Mouse (Mus musculus): ENCODE measurements around the gene Cmc1. TPM values are rescaled to one million over a fixed set of nuclear protein-coding genes. Genes with fewer than 3 reads are reported as not detected.

Cmc1 gene
- polyA plus RNA-seq, 1 experiment from 2014 or later, result 46.7 TPM

DNA sequence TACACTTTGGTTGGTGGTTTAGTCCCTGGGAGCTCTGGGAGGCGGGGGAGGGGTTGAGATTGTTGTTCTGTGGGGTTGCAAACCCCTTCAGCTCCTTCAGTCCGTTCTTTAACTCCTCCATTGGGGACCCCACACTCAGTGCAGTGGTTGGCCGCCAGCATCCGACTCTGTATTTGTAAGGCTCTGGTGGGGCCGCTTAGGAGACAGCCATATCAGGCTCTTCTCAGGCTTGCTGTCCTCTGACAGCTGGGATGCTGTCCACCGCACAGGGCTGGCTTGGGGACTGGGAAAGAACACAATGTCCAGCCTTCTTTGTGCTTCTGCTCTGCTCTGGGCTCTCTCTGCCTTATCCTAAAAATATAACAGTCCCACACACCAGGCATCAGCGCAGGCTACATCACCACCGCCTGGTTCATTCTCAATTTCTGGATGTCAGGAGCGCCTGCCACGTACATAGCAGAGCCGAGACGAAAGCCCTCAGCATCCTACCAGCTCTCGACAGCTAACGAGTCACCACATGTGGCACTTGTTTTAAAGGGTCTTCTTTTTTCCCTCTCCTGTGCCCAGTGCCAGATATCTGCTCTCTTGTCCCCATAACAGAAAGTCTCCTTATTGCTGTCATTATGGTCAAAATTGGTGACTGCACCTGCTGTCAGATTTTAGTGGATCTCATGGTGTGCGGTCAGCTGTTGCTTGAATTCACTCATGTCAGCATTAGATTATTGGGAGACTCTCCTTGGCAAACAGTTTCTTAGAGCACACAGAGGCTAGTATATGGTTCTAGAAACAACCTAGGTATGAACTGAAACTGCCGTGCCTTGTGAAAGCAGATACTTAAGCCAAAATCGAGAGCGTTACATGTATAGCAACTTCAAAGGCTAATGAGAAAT, 29.4 kb upstream of the Cmc1 start:
- H3K4me2 ChIP-seq (ENCODE audit: low read depth, low read length), result no peak overlapping the region
- H3K4me1 ChIP-seq (ENCODE audit: control insufficient read depth, insufficient read depth, low read length), result no peaks in the 10 kb centered on the region
- 90% methylated on average over 18 of the region's 18 CpGs for WGBS
- H3K9ac ChIP-seq (replicated peaks; ENCODE audit: low read length), result no peak overlapping the region
- DNase-seq (ENCODE audit: low spot score) (no peak), ATAC-seq (replicated peaks; ENCODE audit: insufficient number of reproducible peaks, low FRiP score, low TSS enrichment, low read depth) (no peak)
- no peak overlapping the region for H3K27ac ChIP-seq (replicated peaks; ENCODE audit: low read depth, low read length)
- no peak overlapping the region for H3K4me3 ChIP-seq (ENCODE audit: low read depth, low read length)
- H3K27me3 ChIP-seq (ENCODE audit: control insufficient read depth, insufficient read depth, low read length), result no peaks in the 10 kb centered on the region
- H3K9me3 ChIP-seq (replicated peaks; ENCODE audit: control insufficient read depth, low read length), result no peaks in the 10 kb centered on the region
- no peaks in the 10 kb centered on the region for H3K36me3 ChIP-seq (replicated peaks; ENCODE audit: control insufficient read depth, insufficient read depth, low read depth, low read length)

DNA sequence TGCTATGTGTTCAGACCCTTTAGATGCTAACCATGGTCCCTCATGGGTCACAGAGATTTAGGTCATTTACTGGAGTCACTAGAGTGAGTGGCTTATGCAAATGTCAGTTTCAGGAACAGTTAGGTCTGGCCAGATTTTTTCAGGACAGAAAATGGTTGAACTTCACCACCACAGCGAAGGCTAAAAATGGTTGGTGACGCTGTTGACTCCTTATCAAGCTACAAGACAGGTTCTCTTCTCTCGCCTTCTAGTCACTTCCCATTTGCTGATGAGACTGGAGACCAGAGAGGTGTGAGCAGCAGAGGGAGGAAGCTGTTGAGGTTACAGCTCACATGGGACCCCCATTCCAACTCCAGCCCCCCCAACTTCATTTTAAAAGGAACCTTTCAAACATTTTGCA, 26.7 kb upstream of the Cmc1 start:
- Histone ChIP-seq H3K4me3 (ENCODE audit: low read depth, low read length) (no peak overlapping the region), H3K36me3 (replicated peaks; ENCODE audit: control insufficient read depth, insufficient read depth, low read depth, low read length) (no peaks in the 10 kb centered on the region), H3K27me3 (ENCODE audit: control insufficient read depth, insufficient read depth, low read length) (no peaks in the 10 kb centered on the region), H3K9ac (replicated peaks; ENCODE audit: low read length) (no peak overlapping the region), H3K27ac (replicated peaks; ENCODE audit: low read depth, low read length) (no peak overlapping the region), H3K4me2 (ENCODE audit: low read depth, low read length) (no peak overlapping the region), H3K9me3 (replicated peaks; ENCODE audit: control insufficient read depth, low read length) (no peaks in the 10 kb centered on the region), H3K4me1 (ENCODE audit: control insufficient read depth, insufficient read depth, low read length) (no peaks in the 10 kb centered on the region)
- no peak for ATAC-seq (replicated peaks; ENCODE audit: insufficient number of reproducible peaks, low FRiP score, low TSS enrichment, low read depth)
- no peak for DNase-seq (ENCODE audit: low spot score)
- 82% methylated on average over 3 of the region's 3 CpGs for WGBS

DNA sequence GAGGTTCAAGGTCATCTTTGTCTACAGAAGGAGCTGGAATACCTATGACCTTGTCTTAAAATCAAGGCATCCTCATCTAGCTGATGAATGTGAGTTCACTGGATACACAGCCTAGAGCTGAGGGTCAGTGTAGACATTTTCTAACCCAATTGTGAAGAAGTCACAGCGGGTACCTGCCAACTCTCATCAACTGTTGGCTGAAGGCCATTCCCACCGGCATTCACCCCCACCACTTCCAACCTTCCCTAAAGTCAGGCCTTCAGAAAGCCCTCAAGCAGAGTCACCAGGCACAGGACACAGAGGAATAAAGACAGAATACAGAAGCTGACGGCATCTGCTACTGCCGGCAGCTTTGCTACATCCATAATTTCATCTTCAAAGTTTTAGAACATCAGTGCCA, 25.4 kb upstream of the Cmc1 start:
- 86% methylated on average over 4 of the region's 4 CpGs for WGBS
- no peaks in the 10 kb centered on the region for H3K4me1 ChIP-seq (ENCODE audit: control insufficient read depth, insufficient read depth, low read length)
- no peak overlapping the region for H3K4me3 ChIP-seq (ENCODE audit: low read depth, low read length)
- H3K4me2 ChIP-seq (ENCODE audit: low read depth, low read length), result no peak overlapping the region
- H3K27me3 ChIP-seq (ENCODE audit: control insufficient read depth, insufficient read depth, low read length), result no peaks in the 10 kb centered on the region
- DNase-seq (ENCODE audit: low spot score) (no peak), ATAC-seq (replicated peaks; ENCODE audit: insufficient number of reproducible peaks, low FRiP score, low TSS enrichment, low read depth) (no peak)
- H3K9ac ChIP-seq (replicated peaks; ENCODE audit: low read length), result no peak overlapping the region
- no peaks in the 10 kb centered on the region for H3K36me3 ChIP-seq (replicated peaks; ENCODE audit: control insufficient read depth, insufficient read depth, low read depth, low read length)
- no peaks in the 10 kb centered on the region for H3K9me3 ChIP-seq (replicated peaks; ENCODE audit: control insufficient read depth, low read length)
- no peak overlapping the region for H3K27ac ChIP-seq (replicated peaks; ENCODE audit: low read depth, low read length)

DNA sequence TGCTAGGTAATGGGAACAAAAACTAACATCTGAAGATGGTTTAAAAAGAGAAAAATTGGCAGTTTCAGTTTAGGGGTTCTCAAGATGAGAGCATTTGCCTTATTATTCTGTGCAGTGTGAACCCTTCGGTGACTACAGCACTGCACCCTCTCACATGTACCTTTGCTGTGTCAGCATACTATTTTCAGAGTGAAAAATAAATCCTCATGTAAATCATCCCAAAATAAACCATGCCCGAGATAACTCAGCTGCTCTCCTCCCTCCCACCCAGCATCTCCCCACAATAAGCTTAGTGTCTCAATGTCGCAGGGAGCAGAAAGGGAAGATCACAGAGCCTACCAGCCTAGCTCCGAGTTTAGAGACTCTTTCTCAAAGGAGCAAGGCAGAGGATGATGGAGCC, 23.1 kb upstream of the Cmc1 start:
- 85% methylated on average over 4 of the region's 4 CpGs for WGBS
- no peak overlapping the region for H3K27ac ChIP-seq (replicated peaks; ENCODE audit: low read depth, low read length)
- no peak overlapping the region for H3K9ac ChIP-seq (replicated peaks; ENCODE audit: low read length)
- H3K36me3 ChIP-seq (replicated peaks; ENCODE audit: control insufficient read depth, insufficient read depth, low read depth, low read length), result no peaks in the 10 kb centered on the region
- DNase-seq (ENCODE audit: low spot score) (no peak), ATAC-seq (replicated peaks; ENCODE audit: insufficient number of reproducible peaks, low FRiP score, low TSS enrichment, low read depth) (no peak)
- no peaks in the 10 kb centered on the region for H3K27me3 ChIP-seq (ENCODE audit: control insufficient read depth, insufficient read depth, low read length)
- no peaks in the 10 kb centered on the region for H3K4me1 ChIP-seq (ENCODE audit: control insufficient read depth, insufficient read depth, low read length)
- no peak overlapping the region for H3K4me3 ChIP-seq (ENCODE audit: low read depth, low read length)
- no peak overlapping the region for H3K4me2 ChIP-seq (ENCODE audit: low read depth, low read length)
- no peaks in the 10 kb centered on the region for H3K9me3 ChIP-seq (replicated peaks; ENCODE audit: control insufficient read depth, low read length)

DNA sequence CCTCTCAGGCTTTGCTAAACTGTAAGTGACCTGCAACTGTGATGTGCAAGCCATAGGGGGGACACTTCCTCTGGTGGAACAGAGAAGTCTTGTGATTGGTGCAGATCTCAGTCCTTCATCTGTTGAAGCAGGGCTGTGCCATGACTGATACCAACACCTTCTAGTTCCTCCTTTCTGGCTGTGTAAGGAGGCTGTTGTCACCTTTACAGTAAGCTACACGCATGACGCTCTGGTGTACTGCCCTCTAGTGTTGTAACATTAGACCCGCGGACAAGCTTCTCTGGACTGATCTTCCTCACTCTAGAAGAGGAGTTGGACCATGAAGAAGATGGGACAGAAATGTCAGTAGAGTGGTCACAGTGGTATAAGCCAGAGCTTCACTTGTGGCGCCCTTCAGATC, 18.6 kb upstream of the Cmc1 start:
- Histone ChIP-seq H3K9ac (replicated peaks; ENCODE audit: low read length) (no peak overlapping the region), H3K4me1 (ENCODE audit: control insufficient read depth, insufficient read depth, low read length) (no peaks in the 10 kb centered on the region), H3K9me3 (replicated peaks; ENCODE audit: control insufficient read depth, low read length) (no peaks in the 10 kb centered on the region), H3K4me3 (ENCODE audit: low read depth, low read length) (no peak overlapping the region), H3K27me3 (ENCODE audit: control insufficient read depth, insufficient read depth, low read length) (no peaks in the 10 kb centered on the region), H3K27ac (replicated peaks; ENCODE audit: low read depth, low read length) (no peak overlapping the region), H3K36me3 (replicated peaks; ENCODE audit: control insufficient read depth, insufficient read depth, low read depth, low read length) (no peaks in the 10 kb centered on the region), H3K4me2 (ENCODE audit: low read depth, low read length) (no peak overlapping the region)
- no peak for ATAC-seq (replicated peaks; ENCODE audit: insufficient number of reproducible peaks, low FRiP score, low TSS enrichment, low read depth)
- DNase-seq (ENCODE audit: low spot score), result no peak
- WGBS, result 49% methylated on average over 5 of the region's 5 CpGs

DNA sequence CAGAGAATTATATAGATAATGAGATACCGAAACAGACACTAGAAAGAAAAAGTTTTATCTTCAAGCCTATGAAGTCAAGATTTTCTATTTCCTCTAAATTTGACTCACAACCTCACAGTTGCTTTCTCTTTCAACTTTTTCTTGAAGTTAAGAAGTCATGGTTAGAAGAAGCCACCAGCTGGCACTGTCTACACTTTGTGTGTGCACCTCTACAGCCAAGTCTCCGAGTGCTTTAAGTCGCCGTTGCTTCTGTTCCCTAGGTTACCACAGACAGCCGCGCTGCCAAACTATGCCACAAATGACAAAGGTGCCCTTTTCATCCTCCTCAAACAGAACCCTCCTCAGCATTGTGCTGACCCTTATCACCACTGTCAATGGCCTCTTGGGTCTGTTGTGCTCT, 17.6 kb upstream of the Cmc1 start:
- H3K27ac ChIP-seq (replicated peaks; ENCODE audit: low read depth, low read length), result no peak overlapping the region
- WGBS, result 89% methylated on average over 6 of the region's 6 CpGs
- no peaks in the 10 kb centered on the region for H3K9me3 ChIP-seq (replicated peaks; ENCODE audit: control insufficient read depth, low read length)
- ATAC-seq (replicated peaks; ENCODE audit: insufficient number of reproducible peaks, low FRiP score, low TSS enrichment, low read depth) (no peak), DNase-seq (ENCODE audit: low spot score) (no peak)
- H3K9ac ChIP-seq (replicated peaks; ENCODE audit: low read length), result no peak overlapping the region
- H3K4me2 ChIP-seq (ENCODE audit: low read depth, low read length), result no peak overlapping the region
- H3K4me3 ChIP-seq (ENCODE audit: low read depth, low read length), result no peak overlapping the region
- H3K27me3 ChIP-seq (ENCODE audit: control insufficient read depth, insufficient read depth, low read length), result no peaks in the 10 kb centered on the region
- H3K36me3 ChIP-seq (replicated peaks; ENCODE audit: control insufficient read depth, insufficient read depth, low read depth, low read length), result no peaks in the 10 kb centered on the region
- H3K4me1 ChIP-seq (ENCODE audit: control insufficient read depth, insufficient read depth, low read length), result no peaks in the 10 kb centered on the region

DNA sequence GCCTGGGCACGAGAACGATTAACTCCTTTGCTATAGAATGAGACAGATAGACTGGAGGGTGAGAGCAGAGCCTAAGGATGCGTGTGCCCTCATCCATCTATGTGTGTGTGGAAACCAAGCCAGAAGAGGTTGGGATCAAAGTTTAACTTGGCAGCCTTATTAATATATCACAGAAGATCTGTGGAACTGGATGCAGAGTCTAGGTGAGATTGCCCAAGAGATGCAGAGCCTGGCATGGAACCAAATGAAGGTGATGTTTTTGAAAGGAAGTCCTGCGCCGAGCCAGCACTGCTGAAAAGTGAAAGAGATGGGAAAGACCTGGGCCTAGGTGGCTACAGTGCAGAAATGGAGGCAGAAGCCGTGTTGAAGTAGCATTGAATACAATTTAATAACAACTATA, 11.6 kb upstream of the Cmc1 start:
- DNase-seq (ENCODE audit: low spot score) (no peak), ATAC-seq (replicated peaks; ENCODE audit: insufficient number of reproducible peaks, low FRiP score, low TSS enrichment, low read depth) (no peak)
- no peaks in the 10 kb centered on the region for H3K27me3 ChIP-seq (ENCODE audit: control insufficient read depth, insufficient read depth, low read length)
- WGBS, result 89% methylated on average over 6 of the region's 6 CpGs
- no peaks in the 10 kb centered on the region for H3K36me3 ChIP-seq (replicated peaks; ENCODE audit: control insufficient read depth, insufficient read depth, low read depth, low read length)
- H3K4me2 ChIP-seq (ENCODE audit: low read depth, low read length), result no peak overlapping the region
- H3K9ac ChIP-seq (replicated peaks; ENCODE audit: low read length), result no peak overlapping the region
- no peaks in the 10 kb centered on the region for H3K4me1 ChIP-seq (ENCODE audit: control insufficient read depth, insufficient read depth, low read length)
- no peak overlapping the region for H3K27ac ChIP-seq (replicated peaks; ENCODE audit: low read depth, low read length)
- H3K4me3 ChIP-seq (ENCODE audit: low read depth, low read length), result no peak overlapping the region
- no peaks in the 10 kb centered on the region for H3K9me3 ChIP-seq (replicated peaks; ENCODE audit: control insufficient read depth, low read length)

DNA sequence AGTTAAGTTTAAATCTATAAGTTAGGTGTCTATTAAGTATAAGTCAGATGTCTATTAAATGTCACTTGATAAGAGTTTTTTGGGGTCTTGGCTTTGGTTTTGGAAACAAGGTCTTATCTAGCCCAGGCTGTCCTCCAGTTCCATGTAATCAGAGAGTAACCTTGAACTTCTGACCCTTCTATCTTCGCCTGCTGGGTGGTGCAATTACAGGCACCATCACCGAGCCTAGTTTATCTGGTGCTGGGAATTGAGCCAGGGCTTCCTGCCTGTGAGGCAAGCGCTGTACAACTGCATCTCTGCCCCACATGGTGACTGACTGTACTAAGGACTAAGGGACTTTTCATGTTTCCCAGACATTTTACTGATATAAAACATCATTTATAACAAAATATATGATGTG, 10.0 kb upstream of the Cmc1 start:
- no peaks in the 10 kb centered on the region for H3K36me3 ChIP-seq (replicated peaks; ENCODE audit: control insufficient read depth, insufficient read depth, low read depth, low read length)
- no peak overlapping the region for H3K27ac ChIP-seq (replicated peaks; ENCODE audit: low read depth, low read length)
- DNase-seq (ENCODE audit: low spot score) (no peak), ATAC-seq (replicated peaks; ENCODE audit: insufficient number of reproducible peaks, low FRiP score, low TSS enrichment, low read depth) (no peak)
- 72% methylated on average over 3 of the region's 3 CpGs for WGBS
- no peak overlapping the region for H3K9ac ChIP-seq (replicated peaks; ENCODE audit: low read length)
- no peak overlapping the region for H3K4me2 ChIP-seq (ENCODE audit: low read depth, low read length)
- no peaks in the 10 kb centered on the region for H3K4me1 ChIP-seq (ENCODE audit: control insufficient read depth, insufficient read depth, low read length)
- no peaks in the 10 kb centered on the region for H3K9me3 ChIP-seq (replicated peaks; ENCODE audit: control insufficient read depth, low read length)
- no peaks in the 10 kb centered on the region for H3K27me3 ChIP-seq (ENCODE audit: control insufficient read depth, insufficient read depth, low read length)
- no peak overlapping the region for H3K4me3 ChIP-seq (ENCODE audit: low read depth, low read length)
